18 mouse cellular contexts compared by ENCODE assay signal in the genomic region with DNA sequence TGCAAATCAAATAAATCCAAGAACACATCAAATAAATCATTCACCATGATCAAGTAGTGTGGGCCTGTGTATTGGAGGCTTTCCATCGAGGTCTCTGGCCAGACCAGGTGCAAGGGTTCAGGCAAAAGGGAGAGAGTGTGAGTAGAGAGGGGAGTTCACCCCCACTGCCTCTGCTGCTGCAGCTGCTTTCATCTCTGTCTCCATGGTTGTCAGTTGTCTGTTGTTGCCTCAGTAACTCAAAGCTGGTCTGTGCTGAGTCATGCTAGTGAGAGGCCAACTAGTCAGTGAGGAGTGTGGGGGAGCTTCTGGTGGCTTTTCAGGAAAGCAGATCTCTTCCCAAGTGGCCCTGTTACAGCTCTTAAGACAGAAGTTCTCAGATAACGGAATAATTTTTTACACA.
A peak's percentile ranks its signal among the peaks of the same experiment; 100 is the strongest.
DNase-seq lines count a peak whose midpoint lies in the region; ATAC-seq and TF ChIP-seq lines count a peak whose summit lies in the region.
"Had no signal": no experiment of that assay in that cellular context is flagged by ENCODE, and none has a peak within 500 bp of the region (broad histone marks: within the 10 kb centered on the region; RNA-seq: fewer than 3 reads in every experiment).

No protein-coding gene starts in this region.

- H3K27ac ChIP-seq in embryonic facial prominence, embryonic 14.5 days (replicated peaks; ENCODE audit: low read depth, low read length): no peak overlapping the region
- H3K27ac ChIP-seq in embryonic facial prominence, embryonic 10.5 days (replicated peaks): no peak overlapping the region
- no peak overlapping the region for H3K27ac ChIP-seq in midbrain, embryonic 11.5 days (ENCODE audit: low read depth, low read length)
- H3K27ac ChIP-seq in midbrain, postnatal 0 days (ENCODE audit: low read depth, low read length): no peak overlapping the region
- H3K27ac ChIP-seq in liver, embryonic 11.5 days (ENCODE audit: low read depth, low read length): no peak overlapping the region
- H3K27ac ChIP-seq: hindbrain, embryonic 15.5 days; limb, embryonic 13.5 days; neural tube, embryonic 15.5 days had no signal

- H3K4me3 ChIP-seq in embryonic facial prominence, embryonic 14.5 days (ENCODE audit: low read depth, low read length): no peak overlapping the region
- H3K4me3 ChIP-seq in embryonic facial prominence, embryonic 10.5 days: no peak overlapping the region
- no peak overlapping the region for H3K4me3 ChIP-seq in midbrain, embryonic 11.5 days (ENCODE audit: low read depth, low read length)
- no peak overlapping the region for H3K4me3 ChIP-seq in midbrain, postnatal 0 days (ENCODE audit: low read depth, low read length)
- H3K4me3 ChIP-seq in liver, embryonic 11.5 days (ENCODE audit: low read depth, low read length): no peak overlapping the region
- H3K4me3 ChIP-seq: hindbrain, embryonic 15.5 days; limb, embryonic 13.5 days; neural tube, embryonic 15.5 days had no signal

- H3K9me3 ChIP-seq in embryonic facial prominence, embryonic 14.5 days (ENCODE audit: control insufficient read depth, low read length): no peaks in the 10 kb centered on the region
- no peaks in the 10 kb centered on the region for H3K9me3 ChIP-seq in embryonic facial prominence, embryonic 10.5 days
- no peaks in the 10 kb centered on the region for H3K9me3 ChIP-seq in midbrain, embryonic 11.5 days (ENCODE audit: control insufficient read depth, low read length)
- no peaks in the 10 kb centered on the region for H3K9me3 ChIP-seq in midbrain, postnatal 0 days (ENCODE audit: low read length)
- H3K9me3 ChIP-seq in liver, embryonic 11.5 days (ENCODE audit: control insufficient read depth, low read length): no peaks in the 10 kb centered on the region; the same call in 1 of the 2 replicates
- H3K9me3 ChIP-seq: G1E; hindbrain, embryonic 15.5 days; limb, embryonic 13.5 days; neural tube, embryonic 15.5 days had no signal

- no peaks in the 10 kb centered on the region for H3K36me3 ChIP-seq in embryonic facial prominence, embryonic 14.5 days (ENCODE audit: control insufficient read depth, insufficient read depth, low read length)
- no peaks in the 10 kb centered on the region for H3K36me3 ChIP-seq in embryonic facial prominence, embryonic 10.5 days (replicated peaks)
- H3K36me3 ChIP-seq in midbrain, embryonic 11.5 days (ENCODE audit: control insufficient read depth, insufficient read depth, low read length): no peaks in the 10 kb centered on the region
- H3K36me3 ChIP-seq in midbrain, postnatal 0 days (ENCODE audit: insufficient read depth, low read length): no peaks in the 10 kb centered on the region
- no peaks in the 10 kb centered on the region for H3K36me3 ChIP-seq in liver, embryonic 11.5 days (ENCODE audit: control insufficient read depth, insufficient read depth, low read length)
- H3K36me3 ChIP-seq: G1E; hindbrain, embryonic 15.5 days; limb, embryonic 13.5 days; neural tube, embryonic 15.5 days had no signal

- ATAC-seq in embryonic facial prominence, embryonic 14.5 days (ENCODE audit: low read depth): no peak
- peak; percentile 64; the same call in 1 of the 2 replicates for ATAC-seq in midbrain, embryonic 11.5 days (ENCODE audit: low FRiP score)
- no peak for ATAC-seq in midbrain, postnatal 0 days (ENCODE audit: low FRiP score)
- no peak for ATAC-seq in liver, embryonic 11.5 days (replicated peaks; ENCODE audit: low FRiP score)
- ATAC-seq: liver, postnatal 0 days had no signal

- peak; percentile 2 for DNase-seq in embryonic facial prominence, embryonic 14.5 days (ENCODE audit: low spot score)
- DNase-seq in embryonic facial prominence, embryonic 10.5 days (ENCODE audit: low spot score): no peak
- no peak for DNase-seq in midbrain, embryonic 11.5 days (ENCODE audit: low spot score, missing footprints)
- DNase-seq in midbrain, postnatal 0 days (ENCODE audit: low spot score): no peak
- DNase-seq in layer of hippocampus, adult 18-20 months (ENCODE audit: low spot score in 2 of 2): peak; percentile 21 to 37
- peak; percentile 6 for DNase-seq in retina, postnatal 1 day
- DNase-seq in liver, embryonic 11.5 days (ENCODE audit: low spot score): no peak
- no peak for DNase-seq in natural killer cell, adult 2 months (ENCODE audit: low spot score in 2 of 2)
- DNase-seq: adrenal gland, postnatal 14 days; B cell, adult 2 months; kidney, adult 18-20 months; liver, postnatal 0 days; lung, postnatal 4 days; thymus, postnatal 14 days had no signal

- no peak overlapping the region for H3K4me2 ChIP-seq in embryonic facial prominence, embryonic 14.5 days (ENCODE audit: low read depth, low read length)
- H3K4me2 ChIP-seq in midbrain, embryonic 11.5 days: no peak overlapping the region
- H3K4me2 ChIP-seq in midbrain, postnatal 0 days (ENCODE audit: low read depth, low read length, poor library complexity, severe bottlenecking): no peak overlapping the region
- no peak overlapping the region for H3K4me2 ChIP-seq in liver, embryonic 11.5 days
- H3K4me2 ChIP-seq: hindbrain, embryonic 15.5 days; limb, embryonic 13.5 days; neural tube, embryonic 15.5 days had no signal

- no peak for TF ChIP-seq CTCF in midbrain, postnatal 0 days (IDR thresholded peaks at IDR 0.05)

- H3K27me3 ChIP-seq in embryonic facial prominence, embryonic 14.5 days (replicated peaks; ENCODE audit: control insufficient read depth, insufficient read depth, low read length): no peaks in the 10 kb centered on the region
- no peaks in the 10 kb centered on the region for H3K27me3 ChIP-seq in embryonic facial prominence, embryonic 10.5 days (replicated peaks; ENCODE audit: low read depth, poor library complexity, severe bottlenecking)
- H3K27me3 ChIP-seq in midbrain, embryonic 11.5 days (ENCODE audit: control insufficient read depth, insufficient read depth, low read length): no peaks in the 10 kb centered on the region
- H3K27me3 ChIP-seq in midbrain, postnatal 0 days (ENCODE audit: insufficient read depth, low read length): no peaks in the 10 kb centered on the region
- no peaks in the 10 kb centered on the region for H3K27me3 ChIP-seq in liver, embryonic 11.5 days (replicated peaks; ENCODE audit: control insufficient read depth, insufficient read depth, low read length)
- H3K27me3 ChIP-seq: hindbrain, embryonic 15.5 days; limb, embryonic 13.5 days; neural tube, embryonic 15.5 days had no signal

- no peaks in the 10 kb centered on the region for H3K4me1 ChIP-seq in embryonic facial prominence, embryonic 14.5 days (ENCODE audit: control insufficient read depth, insufficient read depth, low read length)
- no peaks in the 10 kb centered on the region for H3K4me1 ChIP-seq in embryonic facial prominence, embryonic 10.5 days
- H3K4me1 ChIP-seq in midbrain, embryonic 11.5 days (ENCODE audit: control insufficient read depth, insufficient read depth, low read length): no peaks in the 10 kb centered on the region
- H3K4me1 ChIP-seq in midbrain, postnatal 0 days (ENCODE audit: insufficient read depth, low read length): no peaks in the 10 kb centered on the region
- no peaks in the 10 kb centered on the region for H3K4me1 ChIP-seq in liver, embryonic 11.5 days (replicated peaks; ENCODE audit: control insufficient read depth, insufficient read depth, low read length)
- H3K4me1 ChIP-seq: hindbrain, embryonic 15.5 days; limb, embryonic 13.5 days; neural tube, embryonic 15.5 days had no signal

- no peak overlapping the region for H3K9ac ChIP-seq in embryonic facial prominence, embryonic 14.5 days (ENCODE audit: low read depth, low read length)
- no peak overlapping the region for H3K9ac ChIP-seq in midbrain, embryonic 11.5 days (ENCODE audit: low read length)
- H3K9ac ChIP-seq in midbrain, postnatal 0 days (replicated peaks; ENCODE audit: low read length, poor library complexity, severe bottlenecking): no peak overlapping the region
- H3K9ac ChIP-seq in liver, embryonic 11.5 days (ENCODE audit: low read depth, low read length): no peak overlapping the region
- H3K9ac ChIP-seq: hindbrain, embryonic 15.5 days; limb, embryonic 13.5 days; liver, postnatal 0 days; neural tube, embryonic 15.5 days had no signal

- WGBS in embryonic facial prominence, embryonic 14.5 days: 63% methylated on average over 2 of the region's 2 CpGs
- WGBS in embryonic facial prominence, embryonic 10.5 days: 73% methylated on average over 2 of the region's 2 CpGs
- WGBS in midbrain, embryonic 11.5 days: 70% methylated on average over 2 of the region's 2 CpGs
- WGBS in midbrain, postnatal 0 days: 63% methylated on average over 2 of the region's 2 CpGs
- WGBS in liver, embryonic 11.5 days: 57% methylated on average over 2 of the region's 2 CpGs

Comparison
In these comparisons a context has a peak if more than half of its experiments do, and no peak if none do; other contexts are left out.
1. DNase-seq: peak in embryonic facial prominence, embryonic 14.5 days (single experiment), layer of hippocampus, adult 18-20 months (2 of 2) and retina, postnatal 1 day (single experiment); none in embryonic facial prominence, embryonic 10.5 days (single experiment), midbrain, embryonic 11.5 days (single experiment), midbrain, postnatal 0 days (single experiment), liver, embryonic 11.5 days (single experiment) and natural killer cell, adult 2 months (0 of 2).